Mouse (Mus musculus) urinary bladder, postnatal 0 days (tissue): Measurements from ENCODE around the gene Bsg. TPM values are rescaled to one million over a fixed set of nuclear protein-coding genes. Genes with fewer than 3 reads are reported as not detected.

Experiments
- polyA plus RNA-seq: library from polyadenylated mRNA; unstranded; fragments of >200 nt; fragmentation: Nextera tagmentation; extraction: Ambion mirVana; gene quantifications from 2 replicates; pipeline ENCODE4 v1.2.1, GENCODE M21; 2015

Bsg gene
- 812 and 845 TPM in 2 replicates for polyA plus RNA-seq

GRCm38 (mm10) chr10:79704065-79704969 lies at the start of gene Bsg:
Gene Bsg (plus strand): TSS chr10:79704491.

GRCm38 (mm10) chr10:79664131-79664665 lies 40.1 kb upstream of the Bsg start, which contains the start of gene Madcam1:
Gene Madcam1 (plus strand): TSS chr10:79664559.

GRCm38 (mm10) chr10:79668771-79669575 lies 35.3 kb upstream of the Bsg start, which contains the start of gene Tpgs1:
Gene Tpgs1 (plus strand): TSS chr10:79669369.

GRCm38 (mm10) chr10:79681591-79682245 lies 22.6 kb upstream of the Bsg start, which contains the start of gene Cdc34:
Gene Cdc34 (plus strand): TSS chr10:79682195.

GRCm38 (mm10) chr10:79688720-79689119 lies 15.6 kb upstream of the Bsg start, which contains the start of gene Gzmm:
Gene Gzmm (plus strand): TSS chr10:79689020.

GRCm38 (mm10) chr10:79716254-79716987 lies 12.1 kb downstream of the Bsg start, which contains the start of gene Hcn2:
Gene Hcn2 (plus strand): TSS chr10:79716634.

GRCm38 (mm10) chr10:79745898-79746773 lies 41.8 kb downstream of the Bsg start, which contains the start of gene Polrmt:
Gene Polrmt (minus strand): TSS chr10:79746581.

GRCm38 (mm10) chr10:79754856-79755516 lies 50.7 kb downstream of the Bsg start, which contains the start of gene Fgf22:
Gene Fgf22 (plus strand): TSS chr10:79755076.

Other genes starting within 250 kb of the Bsg start
- gene Vmn2r83, start 235.8 kb upstream of the Bsg start, polyA plus RNA-seq, result not detected in 2 replicates
- 30.4 and 31.8 TPM in 2 replicates for gene Plpp2, start 170.7 kb upstream of the Bsg start, polyA plus RNA-seq
- 24.2 and 26.1 TPM in 2 replicates for gene Mier2, start 149.3 kb upstream of the Bsg start, polyA plus RNA-seq
- not detected in 2 replicates for gene Theg, start 117.2 kb upstream of the Bsg start, polyA plus RNA-seq
- not detected in 2 replicates for gene C2cd4c, start 90.5 kb upstream of the Bsg start, polyA plus RNA-seq
- gene Shc2, start 66.6 kb upstream of the Bsg start, polyA plus RNA-seq, result 2.1 and 2.5 TPM in 2 replicates
- not detected in 2 replicates for gene Odf3l2, start 58.8 kb upstream of the Bsg start, polyA plus RNA-seq
- gene Madcam1, start 39.9 kb upstream of the Bsg start, polyA plus RNA-seq, result 0.35 and 0.39 TPM in 2 replicates
- gene Tpgs1, start 35.1 kb upstream of the Bsg start, polyA plus RNA-seq, result 47.4 and 51.3 TPM in 2 replicates
- gene Cdc34, start 22.3 kb upstream of the Bsg start, polyA plus RNA-seq, result 63.7 and 68.6 TPM in 2 replicates
- gene Gzmm, start 15.5 kb upstream of the Bsg start, polyA plus RNA-seq, result 0.16 and 0.48 TPM in 2 replicates
- 0.06 and 0.08 TPM in 2 replicates for gene Hcn2, start 12.1 kb downstream of the Bsg start, polyA plus RNA-seq
- gene Polrmt, start 42.1 kb downstream of the Bsg start, polyA plus RNA-seq, result 14.4 and 14.7 TPM in 2 replicates
- 0.24 and 0.28 TPM in 2 replicates for gene Fgf22, start 50.6 kb downstream of the Bsg start, polyA plus RNA-seq
- gene Rnf126, start 62.5 kb downstream of the Bsg start, polyA plus RNA-seq, result 50.7 and 60.7 TPM in 2 replicates
- gene Fstl3, start 72.8 kb downstream of the Bsg start, polyA plus RNA-seq, result 69.7 and 87.0 TPM in 2 replicates
- 0.12 TPM in 1 of 2 replicates, not detected in the other for gene Prss57, start 86.5 kb downstream of the Bsg start, polyA plus RNA-seq
- gene Palm, start 89.1 kb downstream of the Bsg start, polyA plus RNA-seq, result 39.7 and 44.2 TPM in 2 replicates
- 1.6 and 2.9 TPM in 2 replicates for gene Misp, start 116.5 kb downstream of the Bsg start, polyA plus RNA-seq
- 109 and 124 TPM in 2 replicates for gene Ptbp1, start 149.9 kb downstream of the Bsg start, polyA plus RNA-seq
- gene Prtn3, start 170.0 kb downstream of the Bsg start, polyA plus RNA-seq, result 2.3 and 8.8 TPM in 2 replicates
- 2.2 TPM in 2 replicates for gene Plppr3, start 170.1 kb downstream of the Bsg start, polyA plus RNA-seq
- gene Elane, start 181.8 kb downstream of the Bsg start, polyA plus RNA-seq, result 0.13 and 0.16 TPM in 2 replicates
- 0.18 TPM in 1 of 2 replicates, not detected in the other for gene Cfd, start 186.4 kb downstream of the Bsg start, polyA plus RNA-seq
- gene Med16, start 204.4 kb downstream of the Bsg start, polyA plus RNA-seq, result 33.5 and 34.4 TPM in 2 replicates
- gene Gm26602, start 206.4 kb downstream of the Bsg start, polyA plus RNA-seq, result not detected in 2 replicates
- gene Kiss1r, start 212.5 kb downstream of the Bsg start, polyA plus RNA-seq, result 1.2 and 1.3 TPM in 2 replicates
- gene R3hdm4, start 216.7 kb downstream of the Bsg start, polyA plus RNA-seq, result 125 and 126 TPM in 2 replicates
- gene Arid3a, start 222.6 kb downstream of the Bsg start, polyA plus RNA-seq, result 4.0 TPM in 2 replicates